Mouse (Mus musculus) heart, postnatal 0 days (tissue): ENCODE results near the gene 4930451I11Rik.

ENCODE experiments used
- CTCF ChIP-seq: IDR thresholded peaks from 2 replicates; pipeline ENCODE4 v1.5.1; 2016; ENCODE audit warnings: antibody characterized with exemption, control low read depth, low read depth
- EP300 ChIP-seq: IDR thresholded peaks from 2 replicates; pipeline ENCODE4 v1.6.1; 2016; ENCODE audit warnings: antibody characterized with exemption, low read depth

GRCm38 (mm10) chr7:126823202-126823711 lies 8.2 kb downstream of the 4930451I11Rik start:
- no peak for TF ChIP-seq CTCF
- no peak for TF ChIP-seq EP300
